Mouse (Mus musculus) heart, adult 8-10 months (tissue): ENCODE measurements around the gene Dnm3. TPM values are rescaled to one million over a fixed set of nuclear protein-coding genes. Genes with fewer than 3 reads are reported as not detected.

ENCODE experiments used
- DNase-seq: peaks from one replicate; pipeline ENCODE4 v3.0.0; 2022; ENCODE audit warnings: low spot score
- total RNA-seq, 4 experiments: library from RNA; stranded (reverse); gene quantifications; 2 replicates each; pipeline ENCODE4 v1.2.4; 2022

Gene Dnm3
- total RNA-seq, 4 experiments from 2014 or later = 2.6 to 4.6 (median 4.1) TPM

GRCm38 (mm10) chr1:162077454-162077853 lies 400.4 kb downstream of the Dnm3 start:
- no peak for DNase-seq

GRCm38 (mm10) chr1:162076581-162077001 lies 401.2 kb downstream of the Dnm3 start:
- DNase-seq = no peak

DNA sequence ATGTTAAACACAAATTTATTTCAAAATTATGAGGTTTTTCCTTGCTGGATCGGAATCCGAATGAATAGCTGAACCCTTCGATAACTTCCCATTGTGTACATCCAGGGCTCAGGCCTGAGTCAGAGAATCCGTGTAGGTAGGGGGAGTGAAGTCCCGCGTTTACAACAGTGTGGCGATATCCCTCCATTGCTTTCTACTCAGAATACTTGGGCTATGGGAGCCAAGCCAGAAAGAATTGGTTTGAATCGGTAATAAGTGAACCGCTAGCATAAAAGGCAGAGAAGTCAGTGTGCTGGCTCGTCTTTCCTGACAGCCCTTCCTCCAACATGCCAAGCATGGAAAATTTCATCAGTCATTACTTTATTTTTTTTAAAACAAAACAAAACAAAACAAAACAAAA lies 402.0 kb downstream of the Dnm3 start:
- no peak for DNase-seq

DNA sequence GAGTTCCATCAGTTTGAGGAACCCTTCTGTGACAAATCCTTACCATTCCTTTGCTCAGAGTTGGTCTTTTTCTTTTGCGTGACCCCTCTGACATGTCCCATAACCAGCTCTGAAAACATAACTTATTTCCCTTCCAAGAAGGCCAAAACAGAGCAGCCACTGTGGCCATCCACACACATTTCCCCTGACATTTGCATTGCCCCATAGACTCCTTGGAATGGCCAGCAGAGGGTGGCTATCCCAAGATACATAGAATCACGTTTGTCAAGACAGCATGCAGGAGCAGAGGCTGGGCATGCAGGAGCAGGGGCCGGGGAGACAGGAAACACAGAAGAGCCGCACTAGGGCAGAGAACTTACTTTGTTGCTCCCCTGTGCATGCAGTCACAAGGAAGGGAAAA lies 402.4 kb downstream of the Dnm3 start:
- no peak for DNase-seq

GRCm38 (mm10) chr1:162074626-162075410 lies 403.0 kb downstream of the Dnm3 start:
- no peak for DNase-seq

DNA sequence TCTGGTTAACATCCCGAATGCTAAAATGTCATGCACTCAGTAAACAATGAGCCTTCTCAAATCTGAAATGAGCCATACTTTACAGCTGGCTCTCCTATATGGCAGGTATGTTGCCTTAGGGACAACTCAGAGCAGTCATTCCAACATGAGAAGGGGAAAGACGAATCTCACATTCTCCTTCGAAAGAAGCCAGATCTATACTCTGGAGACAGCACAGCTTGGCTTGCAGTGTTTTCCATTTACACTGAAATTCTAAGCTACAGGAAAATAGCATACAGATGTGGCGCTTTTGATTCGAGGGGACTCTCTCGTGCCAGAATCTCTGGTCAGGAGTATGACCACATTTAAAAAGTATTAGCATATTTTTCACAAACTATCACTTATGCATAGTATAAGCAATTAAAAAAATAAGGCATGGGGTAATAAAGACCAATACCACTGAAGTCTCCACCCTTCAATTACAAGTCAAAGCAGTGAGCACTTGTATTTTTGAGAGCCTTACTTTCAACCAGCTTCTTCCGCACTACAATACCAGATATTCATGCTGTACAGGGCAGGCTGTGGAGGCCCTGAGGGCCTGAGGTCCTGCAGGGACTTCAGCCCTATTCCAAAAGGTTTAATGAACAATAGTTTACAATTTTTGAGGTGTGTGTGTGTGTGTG lies 404.8 kb downstream of the Dnm3 start:
- DNase-seq = no peak

- DNase-seq = no peak
Observed at GRCm38 (mm10) chr1:162053608-162054007, 424.2 kb downstream of the Dnm3 start.

GRCm38 (mm10) chr1:162053186-162053585 lies 424.6 kb downstream of the Dnm3 start:
- DNase-seq = no peak

DNA sequence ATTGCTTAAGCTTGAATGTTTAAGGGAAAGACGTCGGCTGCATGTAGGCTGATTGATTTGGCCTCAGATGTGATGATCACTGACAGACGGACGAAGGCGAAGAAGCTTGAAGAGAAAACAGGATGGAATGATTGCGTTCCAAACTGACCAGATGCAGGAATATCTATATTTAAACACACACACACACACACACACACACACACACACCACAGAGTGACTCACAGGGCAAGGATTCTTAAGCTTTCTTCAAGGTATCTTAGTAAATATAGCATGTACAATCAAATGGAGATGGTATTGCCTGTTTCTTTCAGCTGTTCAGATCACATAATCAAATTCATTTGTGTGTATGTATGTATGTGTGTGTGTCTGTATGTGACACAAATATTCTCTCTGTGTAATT lies 425.1 kb downstream of the Dnm3 start:
- DNase-seq = no peak

DNA sequence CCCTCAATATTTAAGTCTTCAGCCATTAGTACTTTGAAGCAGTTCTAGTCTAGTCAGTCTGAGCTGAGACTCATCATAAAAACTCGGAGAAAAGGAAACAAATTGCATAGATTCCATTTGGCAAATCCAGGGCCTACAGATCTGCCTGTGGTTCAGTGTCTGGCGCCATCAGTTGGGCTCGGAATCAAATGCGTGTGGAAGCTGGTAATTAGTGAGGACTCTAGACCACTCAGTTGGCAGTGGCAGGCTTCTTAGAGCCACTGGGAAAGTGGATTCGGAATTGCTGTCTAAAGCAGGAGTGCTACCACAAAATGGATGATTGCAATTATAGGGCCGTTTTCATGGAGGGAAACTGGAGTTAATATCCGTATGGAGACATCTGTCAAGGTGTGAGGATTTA lies 425.7 kb downstream of the Dnm3 start:
- no peak for DNase-seq

DNA sequence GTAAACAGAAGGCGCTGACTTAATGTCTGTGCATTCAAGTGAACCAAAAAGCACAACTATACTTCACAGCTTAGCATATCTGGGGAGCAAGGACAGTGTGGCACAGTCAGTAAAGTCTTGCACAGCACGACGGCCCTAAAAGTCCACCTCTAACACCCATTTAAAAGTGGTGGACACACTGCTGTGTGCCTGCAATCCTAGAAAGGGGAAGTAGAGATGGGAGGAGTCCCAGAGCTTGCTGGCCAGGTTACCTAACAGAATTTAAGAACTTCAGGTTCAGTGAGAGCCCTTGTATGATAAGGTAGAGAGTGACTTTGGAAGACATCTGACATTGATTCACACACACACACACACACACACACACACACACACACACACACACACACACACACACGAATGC lies 426.1 kb downstream of the Dnm3 start:
- no peak for DNase-seq

GRCm38 (mm10) chr1:162047673-162048072 lies 430.2 kb downstream of the Dnm3 start:
- DNase-seq = no peak

DNA sequence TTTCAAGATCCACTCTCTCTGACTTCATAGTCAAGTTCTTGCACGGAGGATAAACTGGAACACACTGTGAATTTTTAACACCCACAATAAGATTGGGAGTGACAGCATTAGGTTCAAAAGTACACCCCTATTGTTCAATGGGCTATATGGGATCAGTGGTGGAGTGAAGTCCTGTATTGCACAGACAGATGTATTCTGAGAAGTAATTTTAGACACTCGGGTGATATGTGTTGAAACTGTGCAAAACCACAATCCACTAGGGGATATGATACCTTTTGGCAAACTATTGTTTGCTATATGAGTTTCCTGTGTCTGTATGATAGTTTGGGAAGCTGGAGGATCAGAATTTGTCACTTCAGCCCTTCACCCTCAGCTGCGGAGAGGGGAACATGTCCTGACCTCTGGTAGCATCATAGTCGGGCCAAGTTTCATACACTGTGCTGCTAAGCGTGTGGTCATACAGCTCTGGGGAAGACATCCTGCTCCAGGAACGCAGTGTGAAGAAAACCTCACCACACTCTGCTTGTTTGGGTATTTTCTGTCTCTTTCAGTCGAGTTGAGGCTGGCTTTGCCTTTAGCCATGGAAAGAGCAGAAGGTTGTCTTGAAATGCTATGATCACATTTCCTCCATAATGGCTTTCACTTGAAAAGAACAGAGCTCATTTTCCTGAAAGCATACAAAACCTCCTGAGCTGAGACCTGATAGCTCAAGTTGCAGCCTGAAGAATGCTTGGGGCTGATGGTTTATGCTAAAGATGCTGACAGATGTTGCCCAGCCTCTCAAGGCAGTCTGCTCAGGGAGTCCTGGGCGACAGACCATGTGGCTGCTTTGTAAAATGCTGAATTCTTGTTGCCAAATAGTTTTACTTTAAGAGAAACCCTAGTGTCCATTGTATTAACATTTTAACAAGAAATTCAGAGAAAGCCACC lies 433.8 kb downstream of the Dnm3 start:
- no peak for DNase-seq

GRCm38 (mm10) chr1:162043216-162043615 lies 434.6 kb downstream of the Dnm3 start:
- no peak for DNase-seq

DNA sequence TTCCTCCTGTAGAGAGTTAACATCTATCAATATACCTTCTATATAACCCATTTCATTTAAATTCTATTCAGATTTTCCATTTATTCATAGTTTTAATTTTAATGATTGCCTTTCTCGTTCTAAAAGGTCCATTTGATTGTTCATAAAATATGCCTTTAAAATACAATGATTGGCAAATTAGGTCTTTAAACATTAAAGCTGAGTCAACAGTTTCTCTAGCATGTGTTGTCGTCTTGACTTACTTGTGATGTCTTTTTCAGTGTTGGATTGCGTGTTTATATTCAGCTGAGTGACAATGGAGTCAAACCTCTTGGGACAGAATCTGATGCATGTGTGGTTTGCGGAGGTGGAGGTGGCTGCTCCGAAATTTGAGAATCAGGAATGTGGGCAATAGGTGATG lies 435.4 kb downstream of the Dnm3 start:
- DNase-seq = no peak

- peak; percentile 80 for DNase-seq
Observed at GRCm38 (mm10) chr1:162040490-162041274, 437.2 kb downstream of the Dnm3 start.

DNA sequence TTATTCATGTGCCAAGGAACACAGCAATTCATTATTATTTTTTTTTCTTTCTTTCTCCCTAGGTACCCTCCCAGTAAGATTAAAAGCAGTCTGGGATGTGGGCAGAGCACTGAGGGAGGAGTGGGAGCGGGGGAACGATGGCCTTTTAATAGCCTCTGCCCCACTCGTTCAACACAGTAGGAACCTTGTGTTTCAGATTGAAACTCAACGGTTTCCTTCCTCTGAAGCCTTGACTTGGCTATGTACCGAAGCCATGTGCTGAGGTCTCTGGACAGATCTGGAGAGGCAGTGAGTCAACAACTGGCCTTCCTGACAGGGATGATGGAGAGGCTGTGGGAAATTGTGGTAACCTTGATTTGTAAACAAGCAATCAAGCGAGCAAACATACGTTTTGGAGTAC lies 438.0 kb downstream of the Dnm3 start:
- peak; percentile 56 for DNase-seq

DNA sequence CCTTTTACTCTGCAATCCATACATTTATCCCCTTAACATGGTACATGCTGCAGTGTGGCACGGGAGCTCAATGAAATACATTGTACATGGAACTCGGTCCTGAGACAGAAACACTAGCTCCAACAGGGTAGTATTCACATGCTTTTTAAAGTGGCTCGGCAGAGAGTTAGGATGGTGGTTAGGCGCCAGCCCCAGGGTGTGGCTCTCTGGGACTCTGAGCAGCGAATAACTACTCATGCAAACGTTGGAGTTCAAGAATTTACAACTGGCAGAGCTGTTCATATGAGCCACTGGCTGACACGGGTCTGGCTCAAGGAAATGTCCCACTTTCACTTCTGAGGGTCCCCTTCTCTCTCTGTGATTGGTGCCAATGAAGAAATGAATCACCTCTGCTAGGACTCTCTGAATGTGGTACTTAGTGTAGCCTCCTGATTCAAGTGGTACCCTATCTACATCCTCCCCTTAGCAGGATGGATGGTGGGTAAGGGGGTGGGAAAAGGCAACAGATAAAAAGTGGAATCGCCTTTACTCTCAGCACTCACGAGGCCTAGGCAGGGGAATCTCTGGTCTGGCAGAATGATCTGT lies 438.7 kb downstream of the Dnm3 start:
- peak; percentile 44 for DNase-seq

DNA sequence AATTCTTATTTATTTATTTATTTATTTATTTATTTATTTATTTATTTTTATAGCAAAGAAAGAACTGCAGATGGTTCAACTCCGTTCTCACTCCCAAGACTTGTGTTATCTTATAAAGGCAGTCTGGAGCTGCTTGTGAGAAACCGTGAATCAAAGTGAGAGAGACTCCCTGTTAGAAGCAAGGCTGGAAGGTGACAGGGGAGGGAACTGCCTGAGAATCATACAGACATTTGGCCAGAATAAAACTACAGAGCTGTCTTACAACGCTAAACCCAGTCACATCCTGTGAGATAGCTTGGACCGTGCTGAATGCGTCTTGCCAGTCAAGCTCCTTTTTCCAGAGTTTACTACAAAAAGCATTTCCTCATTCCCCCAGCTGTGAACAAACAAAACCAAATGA lies 439.4 kb downstream of the Dnm3 start:
- peak; percentile 23 for DNase-seq

GRCm38 (mm10) chr1:162037968-162038421 lies 439.8 kb downstream of the Dnm3 start:
- DNase-seq = peak; percentile 79
